ENCODE assay signal across 18 mouse cellular contexts in the genomic region with DNA sequence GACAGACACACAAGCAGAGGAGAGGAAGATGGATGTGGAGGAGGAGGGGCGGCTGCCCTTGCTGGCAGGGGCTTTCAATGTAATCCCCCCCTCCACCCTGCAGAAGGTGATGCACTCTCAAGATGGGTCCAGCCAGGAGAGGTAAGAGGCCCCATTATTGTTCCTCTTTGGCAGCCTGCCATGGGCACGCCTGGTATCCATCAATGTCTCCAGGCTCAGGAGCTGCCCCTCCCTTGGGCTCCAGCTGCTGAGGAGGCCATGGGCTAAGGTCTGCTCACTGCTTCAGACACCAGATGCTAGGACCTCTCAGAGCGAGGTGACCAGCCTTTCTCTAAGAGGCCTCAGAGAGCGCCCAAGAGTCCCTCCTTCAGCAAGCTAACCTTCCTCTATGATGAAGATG.
DNase-seq lines count a peak whose midpoint lies in the region; ATAC-seq lines count a peak whose summit lies in the region.
"Had no signal": no experiment of that assay in that cellular context is flagged by ENCODE, and none has a peak within 500 bp of the region (broad histone marks: within the 10 kb centered on the region; RNA-seq: fewer than 3 reads in every experiment).

No protein-coding gene starts in this region.

- H3K27me3 ChIP-seq in embryonic facial prominence, embryonic 12.5 days: no peaks in the 10 kb centered on the region
- H3K27me3 ChIP-seq in embryonic facial prominence, embryonic 10.5 days (replicated peaks; ENCODE audit: low read depth, poor library complexity, severe bottlenecking): no peaks in the 10 kb centered on the region
- H3K27me3 ChIP-seq in heart, embryonic 16.5 days (ENCODE audit: control insufficient read depth, insufficient read depth, low read length): no peaks in the 10 kb centered on the region
- H3K27me3 ChIP-seq in lung, embryonic 16.5 days (ENCODE audit: control insufficient read depth, insufficient read depth, low read depth, low read length): no peaks in the 10 kb centered on the region
- H3K27me3 ChIP-seq in stomach, embryonic 16.5 days (ENCODE audit: control insufficient read depth, insufficient read depth, low read length): no peaks in the 10 kb centered on the region
- H3K27me3 ChIP-seq in midbrain, embryonic 13.5 days: no peaks in the 10 kb centered on the region
- H3K27me3 ChIP-seq: limb, embryonic 13.5 days had no signal

- no peak overlapping the region for H3K9ac ChIP-seq in embryonic facial prominence, embryonic 12.5 days
- H3K9ac ChIP-seq in heart, embryonic 16.5 days (ENCODE audit: low read length): no peak overlapping the region
- no peak overlapping the region for H3K9ac ChIP-seq in lung, embryonic 16.5 days (ENCODE audit: low read length)
- no peak overlapping the region for H3K9ac ChIP-seq in stomach, embryonic 16.5 days (ENCODE audit: low read length)
- no peak overlapping the region for H3K9ac ChIP-seq in midbrain, embryonic 13.5 days (replicated peaks)
- H3K9ac ChIP-seq: limb, embryonic 13.5 days; liver, postnatal 0 days had no signal

- H3K4me1 ChIP-seq in embryonic facial prominence, embryonic 12.5 days: no peaks in the 10 kb centered on the region
- H3K4me1 ChIP-seq in embryonic facial prominence, embryonic 10.5 days: peaks cover 5% of the 10 kb centered on the region
- H3K4me1 ChIP-seq in heart, embryonic 16.5 days (ENCODE audit: control insufficient read depth, insufficient read depth, low read length): peaks cover 9% of the 10 kb centered on the region
- H3K4me1 ChIP-seq in lung, embryonic 16.5 days (replicated peaks; ENCODE audit: control insufficient read depth, insufficient read depth, low read length): peaks cover 2% of the 10 kb centered on the region; the same call in 1 of the 2 replicates
- H3K4me1 ChIP-seq in stomach, embryonic 16.5 days (ENCODE audit: control insufficient read depth, insufficient read depth, low read length): 0 out of 2 replicates have a peak, but pooled peaks cover 3% of the 10 kb centered on the region
- H3K4me1 ChIP-seq in midbrain, embryonic 13.5 days (replicated peaks): no peaks in the 10 kb centered on the region
- H3K4me1 ChIP-seq: midbrain, embryonic 10.5 days had no signal

- intact Hi-C loops in heart, postnatal 10 days (cut with DNase I): no loop called here

- H3K27ac ChIP-seq in embryonic facial prominence, embryonic 12.5 days: no peak overlapping the region
- no peak overlapping the region for H3K27ac ChIP-seq in embryonic facial prominence, embryonic 10.5 days (replicated peaks)
- H3K27ac ChIP-seq in heart, embryonic 16.5 days (ENCODE audit: low read length): no peak overlapping the region
- no peak overlapping the region for H3K27ac ChIP-seq in lung, embryonic 16.5 days (ENCODE audit: low read length)
- H3K27ac ChIP-seq in stomach, embryonic 16.5 days (ENCODE audit: low read length): no peak overlapping the region
- no peak overlapping the region for H3K27ac ChIP-seq in midbrain, embryonic 13.5 days
- H3K27ac ChIP-seq: limb, embryonic 13.5 days; midbrain, embryonic 10.5 days had no signal

- WGBS in embryonic facial prominence, embryonic 12.5 days: 84% methylated on average over 4 of the region's 4 CpGs
- WGBS in embryonic facial prominence, embryonic 10.5 days: 89% methylated on average over 4 of the region's 4 CpGs
- WGBS in heart, embryonic 16.5 days: 59% methylated on average over 4 of the region's 4 CpGs
- 75% methylated on average over 4 of the region's 4 CpGs for WGBS in lung, embryonic 16.5 days
- WGBS in stomach, embryonic 16.5 days: 46% methylated on average over 4 of the region's 4 CpGs
- WGBS in midbrain, embryonic 13.5 days: 90% methylated on average over 4 of the region's 4 CpGs

- 0 out of 2 replicates have a peak, but pooled peaks have one; percentile 33 for ATAC-seq in embryonic facial prominence, embryonic 12.5 days (ENCODE audit: insufficient number of reproducible peaks, insufficient read depth, low FRiP score, low TSS enrichment)
- peak; percentile 59; the same call in 1 of the 2 replicates for ATAC-seq in heart, embryonic 16.5 days (replicated peaks; ENCODE audit: extremely low read depth, insufficient read depth, low FRiP score)
- ATAC-seq in lung, embryonic 16.5 days (ENCODE audit: low read depth): peak; percentile 28; the same call in 1 of the 2 replicates
- peak; percentile 49; the same call in 1 of the 2 replicates for ATAC-seq in stomach, embryonic 16.5 days (ENCODE audit: insufficient read depth, low FRiP score)
- no peak for ATAC-seq in midbrain, embryonic 13.5 days
- ATAC-seq: liver, postnatal 0 days had no signal

- DNase-seq in embryonic facial prominence, embryonic 10.5 days (ENCODE audit: low spot score): no peak
- DNase-seq in heart, postnatal 10 days: no peak
- no peak for DNase-seq in lung, adult 18-20 months
- DNase-seq: adrenal gland, postnatal 10 days; cerebellum, adult 18-20 months; cerebellum, postnatal 36 days; gastrocnemius, postnatal 14 days; kidney, postnatal 10 days; liver, postnatal 0 days; lung, postnatal 36 days; thymus, adult 18-20 months had no signal

- H3K36me3 ChIP-seq in embryonic facial prominence, embryonic 12.5 days: peaks cover 42% of the 10 kb centered on the region
- H3K36me3 ChIP-seq in embryonic facial prominence, embryonic 10.5 days (replicated peaks): peaks cover 64% of the 10 kb centered on the region
- H3K36me3 ChIP-seq in heart, embryonic 16.5 days (ENCODE audit: control insufficient read depth, insufficient read depth): peaks cover 15% of the 10 kb centered on the region
- peaks cover 13% of the 10 kb centered on the region for H3K36me3 ChIP-seq in lung, embryonic 16.5 days (ENCODE audit: control insufficient read depth, insufficient read depth, low read length)
- H3K36me3 ChIP-seq in stomach, embryonic 16.5 days (ENCODE audit: control insufficient read depth, insufficient read depth, low read length): peaks cover 10% of the 10 kb centered on the region
- peaks cover 63% of the 10 kb centered on the region for H3K36me3 ChIP-seq in midbrain, embryonic 13.5 days

- H3K9me3 ChIP-seq in embryonic facial prominence, embryonic 12.5 days: no peaks in the 10 kb centered on the region
- H3K9me3 ChIP-seq in embryonic facial prominence, embryonic 10.5 days: no peaks in the 10 kb centered on the region
- H3K9me3 ChIP-seq in heart, embryonic 16.5 days (replicated peaks; ENCODE audit: control insufficient read depth, low read length): no peaks in the 10 kb centered on the region
- H3K9me3 ChIP-seq in lung, embryonic 16.5 days (ENCODE audit: control insufficient read depth, low read length): no peaks in the 10 kb centered on the region
- H3K9me3 ChIP-seq in stomach, embryonic 16.5 days (replicated peaks; ENCODE audit: control insufficient read depth, low read length): no peaks in the 10 kb centered on the region
- no peaks in the 10 kb centered on the region for H3K9me3 ChIP-seq in midbrain, embryonic 13.5 days
- H3K9me3 ChIP-seq: limb, embryonic 13.5 days; midbrain, embryonic 10.5 days had no signal

- no peak overlapping the region for H3K4me2 ChIP-seq in embryonic facial prominence, embryonic 12.5 days (replicated peaks)
- no peak overlapping the region for H3K4me2 ChIP-seq in heart, embryonic 16.5 days (ENCODE audit: low read depth, low read length)
- no peak overlapping the region for H3K4me2 ChIP-seq in lung, embryonic 16.5 days (ENCODE audit: low read depth, low read length)
- no peak overlapping the region for H3K4me2 ChIP-seq in stomach, embryonic 16.5 days (ENCODE audit: low read depth, low read length)
- H3K4me2 ChIP-seq in midbrain, embryonic 13.5 days (replicated peaks): no peak overlapping the region
- H3K4me2 ChIP-seq: limb, embryonic 13.5 days had no signal

- H3K4me3 ChIP-seq in embryonic facial prominence, embryonic 12.5 days: no peak overlapping the region
- no peak overlapping the region for H3K4me3 ChIP-seq in embryonic facial prominence, embryonic 10.5 days
- no peak overlapping the region for H3K4me3 ChIP-seq in heart, embryonic 16.5 days (ENCODE audit: low read length)
- H3K4me3 ChIP-seq in lung, embryonic 16.5 days (ENCODE audit: low read length): no peak overlapping the region
- H3K4me3 ChIP-seq in stomach, embryonic 16.5 days (replicated peaks; ENCODE audit: low read length): no peak overlapping the region
- H3K4me3 ChIP-seq in midbrain, embryonic 13.5 days (replicated peaks): no peak overlapping the region
- H3K4me3 ChIP-seq: limb, embryonic 13.5 days; midbrain, embryonic 10.5 days had no signal
